ENCODE assay signal across 9 mouse cellular contexts in genomic region chr11:109873161-109873775, GRCm38 (mm10). TPM values are rescaled to one million over a fixed set of nuclear protein-coding genes. Genes with fewer than 3 reads are reported as not detected.
DNase-seq lines count a peak whose midpoint lies in the region; ATAC-seq and TF ChIP-seq lines count a peak whose summit lies in the region.
"Had no signal": no experiment of that assay in that cellular context is flagged by ENCODE, and none has a peak within 500 bp of the region (broad histone marks: within the 10 kb centered on the region; RNA-seq: fewer than 3 reads in every experiment).

No protein-coding gene starts in this region.

- no peak overlapping the region for H3K4me3 ChIP-seq in intestine, postnatal 0 days (ENCODE audit: low read depth, low read length)
- H3K4me3 ChIP-seq in intestine, embryonic 15.5 days (replicated peaks): no peak overlapping the region

- H3K9me3 ChIP-seq in intestine, postnatal 0 days (ENCODE audit: control insufficient read depth): no peaks in the 10 kb centered on the region
- no peaks in the 10 kb centered on the region for H3K9me3 ChIP-seq in intestine, embryonic 15.5 days

- H3K4me2 ChIP-seq in intestine, postnatal 0 days (replicated peaks; ENCODE audit: low read depth): no peak overlapping the region
- no peak overlapping the region for H3K4me2 ChIP-seq in intestine, embryonic 15.5 days (replicated peaks)

- no peak overlapping the region for H3K27ac ChIP-seq in intestine, postnatal 0 days (ENCODE audit: low read depth, low read length)
- H3K27ac ChIP-seq in intestine, embryonic 15.5 days: no peak overlapping the region

- WGBS in intestine, postnatal 0 days: 47% methylated on average over 9 of the region's 9 CpGs
- WGBS in intestine, embryonic 15.5 days: 48% methylated on average over 9 of the region's 9 CpGs

- no peak overlapping the region for H3K9ac ChIP-seq in intestine, postnatal 0 days (ENCODE audit: low read depth, low read length)
- no peak overlapping the region for H3K9ac ChIP-seq in intestine, embryonic 15.5 days

- H3K4me1 ChIP-seq in intestine, postnatal 0 days (replicated peaks; ENCODE audit: control insufficient read depth, insufficient read depth, low read length): no peaks in the 10 kb centered on the region
- H3K4me1 ChIP-seq in intestine, embryonic 15.5 days (replicated peaks): no peaks in the 10 kb centered on the region

- peak; percentile 62 for TF ChIP-seq CTCF in intestine, postnatal 0 days (IDR thresholded peaks at IDR 0.05; ENCODE audit: low read depth)

- no peak for ATAC-seq in intestine, postnatal 0 days
- ATAC-seq in intestine, embryonic 15.5 days: no peak

- peak; percentile 45 for DNase-seq in A20 (ENCODE audit: low read depth, low spot score)
- peak; percentile 28 for DNase-seq in MN1 (ENCODE audit: low spot score)
- DNase-seq in hindlimb bud, embryonic 11.5 days (ENCODE audit: extremely low spot score, low read depth, low spot score): peak; percentile 41
- DNase-seq in urinary bladder, postnatal 36 days (ENCODE audit: low spot score in 2 of 2): no peak
- no peak for DNase-seq in frontal cortex, postnatal 14 days (ENCODE audit: low spot score in 2 of 2)
- no peak for DNase-seq in right cerebral cortex, adult 18-20 months

- no peaks in the 10 kb centered on the region for H3K27me3 ChIP-seq in intestine, postnatal 0 days (replicated peaks; ENCODE audit: control insufficient read depth, insufficient read depth, low read length)
- no peaks in the 10 kb centered on the region for H3K27me3 ChIP-seq in intestine, embryonic 15.5 days (replicated peaks)

- no peaks in the 10 kb centered on the region for H3K36me3 ChIP-seq in intestine, postnatal 0 days (ENCODE audit: control insufficient read depth, insufficient read depth)
- no peaks in the 10 kb centered on the region for H3K36me3 ChIP-seq in intestine, embryonic 15.5 days

RNA-seq across cellular contexts. Expression of gene 1700012B07Rik, which starts 45.4 kb away (rescaled TPM):
- not detected in 2 replicates for polyA plus RNA-seq in intestine, postnatal 0 days (2015; fragmentation: Nextera tagmentation; extraction: Ambion mirVana)
- polyA plus RNA-seq in intestine, embryonic 15.5 days (2015; fragmentation: Nextera tagmentation; extraction: Ambion mirVana): not detected in 2 replicates
- polyA plus RNA-seq: cortical plate, adult 2 months had no signal

Comparison
In these comparisons a context has a peak if more than half of its experiments do, and no peak if none do; other contexts are left out.
1. DNase-seq: peak in A20 (single experiment), MN1 (single experiment) and hindlimb bud, embryonic 11.5 days (single experiment); none in urinary bladder, postnatal 36 days (0 of 2), frontal cortex, postnatal 14 days (0 of 2) and right cerebral cortex, adult 18-20 months (single experiment).